Mouse (Mus musculus): Measurements from ENCODE around the gene Cdc42ep2. TPM values are rescaled to one million over a fixed set of nuclear protein-coding genes. Genes with fewer than 3 reads are reported as not detected.
A peak's percentile ranks its signal among the peaks of the same experiment; 100 is the strongest.
"Not testable (repeated sequence)": the region's sequence is repeated elsewhere in the genome, so short reads cannot be mapped to it uniquely, and the experiment has no call there.

Cdc42ep2 gene
- total RNA-seq, 2 experiments from 2014 or later, result 14.2 to 14.7 TPM

GRCm38 (mm10) chr19:5912103-5913006, 12.3 kb downstream of the Cdc42ep2 start:
- peak; percentile 99 for DNase-seq

GRCm38 (mm10) chr19:5911430-5912102, 13.1 kb downstream of the Cdc42ep2 start:
- no peak for DNase-seq

DNA sequence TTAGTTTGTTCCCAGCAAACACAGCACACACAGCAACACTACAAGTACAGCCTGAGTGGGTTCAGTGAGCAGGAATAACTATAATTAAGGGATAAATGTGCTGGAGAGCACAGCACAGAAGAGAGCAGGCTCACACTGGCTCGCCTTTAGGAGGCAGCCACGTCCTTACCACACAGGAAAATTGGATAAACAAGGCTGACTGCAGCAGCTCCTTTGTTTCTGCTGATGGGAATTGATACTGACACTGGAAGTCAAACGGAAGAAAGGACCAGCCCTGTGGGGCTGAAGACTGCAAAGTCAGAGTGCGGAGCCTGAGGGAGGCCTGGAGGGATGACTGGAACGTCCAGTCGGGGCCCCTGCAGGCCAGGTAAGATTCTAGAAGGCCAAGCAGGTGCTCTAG, 14.4 kb downstream of the Cdc42ep2 start:
- peak; percentile 16 for DNase-seq

DNA sequence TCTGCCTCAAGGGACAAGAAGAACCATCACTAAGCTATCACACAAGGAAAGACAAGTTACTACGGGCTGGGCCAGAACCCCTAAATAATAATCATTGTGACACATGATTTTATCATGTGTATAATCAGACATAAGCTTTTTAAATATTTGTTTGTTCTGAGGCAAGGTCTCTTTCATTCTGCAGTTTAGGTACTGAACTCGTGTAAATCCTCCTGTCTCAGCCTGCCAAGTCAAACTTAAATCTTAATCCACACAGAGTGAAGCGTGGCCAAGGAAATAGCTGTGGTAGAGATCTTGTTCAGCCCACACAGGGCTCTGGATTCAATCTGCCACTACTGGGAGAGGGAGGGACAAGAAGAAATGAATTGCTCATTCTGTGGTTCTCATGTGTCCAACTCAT, 17.3 kb downstream of the Cdc42ep2 start:
- DNase-seq, result no peak

GRCm38 (mm10) chr19:5894002-5894678, 30.5 kb downstream of the Cdc42ep2 start, which contains the start of gene Tigd3:
Gene Tigd3, minus strand, starts transcription at chr19:5894149.
- DNase-seq, result peak; percentile 97

GRCm38 (mm10) chr19:5893282-5894001, 31.2 kb downstream of the Cdc42ep2 start:
- DNase-seq, result no peak

DNA sequence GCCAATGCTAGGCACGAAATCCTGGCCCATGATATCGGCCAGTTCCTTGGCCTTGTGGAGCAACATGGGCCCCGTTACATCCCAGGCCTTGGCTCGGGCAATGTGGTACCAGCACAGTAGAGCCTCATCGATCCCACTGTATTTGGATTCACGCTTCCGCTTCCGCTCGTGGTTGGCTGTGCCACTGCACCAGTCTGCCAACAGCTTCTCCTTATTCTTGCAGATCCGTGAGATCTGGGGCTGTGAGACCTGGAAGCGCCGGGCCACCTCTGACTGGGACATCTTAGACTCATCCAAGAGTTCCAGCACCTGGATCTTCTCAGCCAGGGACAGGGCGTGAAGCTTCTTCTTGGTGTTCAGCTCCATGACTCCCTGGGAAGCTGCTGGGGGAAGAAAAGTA, 31.9 kb downstream of the Cdc42ep2 start:
- no peak for DNase-seq

DNA sequence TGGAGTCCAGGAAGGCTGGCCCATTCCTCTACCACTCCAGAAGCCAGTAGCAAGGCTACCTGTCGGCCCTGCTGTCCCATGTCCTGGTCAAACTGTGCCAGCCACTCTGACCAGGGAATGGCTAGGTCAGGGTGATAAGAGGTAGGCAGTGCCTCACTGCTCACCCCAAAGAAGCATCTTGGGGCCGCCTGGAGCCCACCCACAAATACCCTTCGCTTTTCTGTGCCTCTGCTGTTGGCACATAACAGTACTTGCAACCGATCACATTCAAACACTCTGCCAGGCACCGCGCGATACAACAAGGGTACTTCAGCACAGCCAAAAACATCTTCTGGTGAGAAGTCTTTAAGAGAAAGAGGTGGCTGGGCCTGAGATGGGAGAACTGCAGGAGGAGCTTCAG, 32.4 kb downstream of the Cdc42ep2 start:
- DNase-seq, result no peak

GRCm38 (mm10) chr19:5891521-5892258, 32.9 kb downstream of the Cdc42ep2 start:
- DNase-seq, result no peak

DNA sequence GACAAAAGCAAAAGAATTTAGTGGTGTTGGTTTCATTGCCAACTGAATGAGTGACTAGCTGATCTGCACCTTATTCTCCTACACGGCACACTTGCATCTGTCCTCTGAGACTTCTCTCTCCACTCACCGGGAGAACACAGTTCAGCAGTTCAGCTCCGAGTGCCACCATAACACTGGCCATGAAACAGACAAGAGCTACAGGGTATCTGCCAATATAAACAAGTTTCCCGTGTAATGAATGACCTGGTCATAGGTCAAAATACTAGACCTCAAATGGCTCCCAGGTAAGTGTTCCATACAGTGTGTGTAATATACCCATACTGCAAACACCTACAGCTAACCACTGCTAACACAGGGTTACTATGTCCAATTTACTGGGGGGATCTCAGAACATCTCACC, 35.4 kb downstream of the Cdc42ep2 start:
- DNase-seq, result no peak

- no peak for DNase-seq
Measured at GRCm38 (mm10) chr19:5887234-5887815, 37.3 kb downstream of the Cdc42ep2 start.

DNA sequence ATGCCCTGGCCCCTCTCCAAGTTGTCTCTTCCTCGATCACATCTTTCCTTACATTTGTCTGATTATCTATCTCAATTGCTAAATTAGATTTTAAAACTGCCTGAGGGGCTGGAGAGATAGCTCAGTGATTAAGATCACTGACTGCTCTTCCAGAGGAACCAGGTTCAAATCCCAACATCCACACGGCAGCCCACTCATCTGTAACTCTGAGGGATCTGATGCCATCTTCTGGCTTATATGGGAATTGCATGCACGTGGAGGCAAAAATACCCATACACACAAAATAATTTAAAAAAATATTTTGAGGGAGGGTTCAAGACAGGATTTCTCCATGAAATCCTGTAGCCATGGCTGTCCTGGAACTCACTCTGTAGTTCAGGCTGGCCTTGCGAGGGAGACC, 38.8 kb downstream of the Cdc42ep2 start:
- no peak for DNase-seq

GRCm38 (mm10) chr19:5883935-5884334, 40.7 kb downstream of the Cdc42ep2 start:
- no peak for DNase-seq

GRCm38 (mm10) chr19:5882079-5882478, 42.5 kb downstream of the Cdc42ep2 start:
- DNase-seq, result not testable (repeated sequence)

- DNase-seq, result no peak
Measured at GRCm38 (mm10) chr19:5881155-5881554, 43.5 kb downstream of the Cdc42ep2 start.

DNA sequence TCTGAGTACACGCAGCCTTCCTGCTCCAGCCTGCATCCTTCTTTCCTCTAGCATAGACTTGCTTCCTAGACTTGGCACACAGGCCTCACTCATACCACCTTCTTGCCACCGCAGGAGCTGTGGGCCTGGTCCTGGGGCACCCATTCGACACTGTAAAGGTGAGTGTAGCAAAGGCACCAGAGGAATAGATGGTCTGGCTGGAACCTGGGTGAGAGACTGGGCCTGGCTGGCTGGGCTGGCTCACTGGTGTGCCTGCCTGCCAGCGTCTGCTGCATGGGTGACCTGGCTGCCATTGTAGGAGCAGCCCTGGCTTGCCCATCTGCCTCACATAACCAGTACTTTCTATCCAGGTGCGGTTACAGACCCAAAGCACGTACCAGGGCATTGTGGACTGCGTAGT, 44.9 kb downstream of the Cdc42ep2 start:
- DNase-seq, result no peak

GRCm38 (mm10) chr19:5878916-5879315, 45.7 kb downstream of the Cdc42ep2 start:
- DNase-seq, result no peak

- peak; percentile 58 for DNase-seq
Measured at GRCm38 (mm10) chr19:5878362-5878722, 46.3 kb downstream of the Cdc42ep2 start.

GRCm38 (mm10) chr19:5877618-5878361, 46.8 kb downstream of the Cdc42ep2 start, which contains the start of gene Slc25a45:
Gene Slc25a45, plus strand, starts transcription at chr19:5877808.
- DNase-seq, result peak; percentile 86

GRCm38 (mm10) chr19:5874969-5875480, 49.6 kb downstream of the Cdc42ep2 start, which contains the start of gene Frmd8:
Gene Frmd8, minus strand, starts transcription at chr19:5875274.
- peak; percentile 95 for DNase-seq
